Mouse (Mus musculus) right cerebral cortex, adult 2 months (tissue): Measurements from ENCODE around the gene Nid2.

Source experiments
- DNase-seq, 2 experiments: peaks; one replicate each; pipeline ENCODE4 v3.0.0; 2021 to 2022; ENCODE audit warnings: low spot score in 2 of 2

Nid2 gene

DNA sequence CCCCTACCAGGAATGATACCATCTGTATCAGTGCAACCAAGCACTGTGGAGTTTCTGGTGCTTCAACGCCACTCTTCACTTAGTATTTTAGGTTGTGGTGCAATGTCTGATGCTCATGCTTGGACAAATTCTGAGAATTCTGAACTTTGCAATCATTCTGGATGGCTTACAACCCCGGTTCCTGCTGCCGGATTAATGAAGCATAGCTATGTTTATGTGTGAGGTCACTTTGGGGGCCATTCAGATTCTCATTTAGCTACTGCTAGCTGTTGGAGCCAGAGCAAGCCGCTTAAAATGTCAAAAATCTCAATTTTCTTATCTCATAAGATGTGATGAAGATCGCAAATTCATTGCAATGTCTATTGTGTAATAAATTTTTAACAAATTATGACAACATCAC lies 6.2 kb upstream of the Nid2 start:
- no peak for DNase-seq

DNA sequence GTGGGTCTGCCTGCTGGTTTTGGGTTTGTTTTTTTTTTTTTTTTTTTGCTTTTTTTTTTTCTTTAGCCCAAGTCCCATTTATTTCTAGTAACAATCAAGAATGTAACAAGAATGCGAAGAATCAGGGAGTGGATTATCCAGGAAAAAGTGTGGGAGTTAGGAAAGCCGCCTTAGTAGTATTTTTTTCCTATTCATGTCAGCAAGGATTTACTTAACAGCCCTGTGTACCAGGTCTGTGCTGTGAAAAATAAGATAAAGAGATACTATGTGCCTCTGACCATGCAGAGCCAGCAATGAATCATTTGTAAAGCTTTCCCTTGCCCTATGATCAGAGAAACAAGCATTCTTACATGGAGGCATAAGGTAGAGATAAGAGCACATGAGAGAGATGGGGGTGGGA lies 4.8 kb upstream of the Nid2 start:
- no peak for DNase-seq

- DNase-seq, result no peak
Measured at GRCm38 (mm10) chr14:19746731-19747130, 4.3 kb upstream of the Nid2 start.

- DNase-seq, result no peak
Measured at GRCm38 (mm10) chr14:19749743-19750142, 1.3 kb upstream of the Nid2 start.

DNA sequence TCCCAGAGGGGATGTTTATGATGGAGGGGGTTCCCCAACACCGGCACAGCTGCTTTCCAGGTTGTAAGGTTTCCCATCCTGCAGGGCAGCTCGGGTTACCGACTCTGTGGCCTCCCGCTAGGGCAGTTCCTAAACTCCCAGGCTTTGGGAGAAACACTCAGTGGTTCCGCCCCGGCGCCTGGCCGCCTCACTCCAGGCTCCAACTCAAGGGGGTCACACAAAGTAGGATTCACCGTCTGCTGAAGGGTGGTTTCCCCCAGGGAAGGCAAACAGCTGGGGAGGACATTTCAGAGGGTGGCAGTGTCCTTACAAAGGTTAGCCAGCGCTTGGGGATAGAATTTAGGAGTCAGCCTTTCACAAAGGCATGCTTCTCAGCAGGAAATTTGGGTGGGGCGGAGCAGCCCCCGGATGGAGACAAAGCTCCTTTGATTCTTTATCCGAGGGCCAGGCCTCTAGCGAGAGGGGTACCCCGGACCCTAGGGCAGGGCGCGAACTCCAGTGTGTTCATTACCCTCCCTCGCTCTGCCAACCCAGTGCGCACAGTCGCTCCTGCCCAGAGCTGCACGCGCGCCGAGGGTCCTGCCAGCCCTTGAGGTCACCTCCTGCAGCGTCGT lies 547 bp upstream of the Nid2 start:
- no peak for DNase-seq

- no peak for DNase-seq
Measured at GRCm38 (mm10) chr14:19752276-19752675, 1.2 kb downstream of the Nid2 start.

DNA sequence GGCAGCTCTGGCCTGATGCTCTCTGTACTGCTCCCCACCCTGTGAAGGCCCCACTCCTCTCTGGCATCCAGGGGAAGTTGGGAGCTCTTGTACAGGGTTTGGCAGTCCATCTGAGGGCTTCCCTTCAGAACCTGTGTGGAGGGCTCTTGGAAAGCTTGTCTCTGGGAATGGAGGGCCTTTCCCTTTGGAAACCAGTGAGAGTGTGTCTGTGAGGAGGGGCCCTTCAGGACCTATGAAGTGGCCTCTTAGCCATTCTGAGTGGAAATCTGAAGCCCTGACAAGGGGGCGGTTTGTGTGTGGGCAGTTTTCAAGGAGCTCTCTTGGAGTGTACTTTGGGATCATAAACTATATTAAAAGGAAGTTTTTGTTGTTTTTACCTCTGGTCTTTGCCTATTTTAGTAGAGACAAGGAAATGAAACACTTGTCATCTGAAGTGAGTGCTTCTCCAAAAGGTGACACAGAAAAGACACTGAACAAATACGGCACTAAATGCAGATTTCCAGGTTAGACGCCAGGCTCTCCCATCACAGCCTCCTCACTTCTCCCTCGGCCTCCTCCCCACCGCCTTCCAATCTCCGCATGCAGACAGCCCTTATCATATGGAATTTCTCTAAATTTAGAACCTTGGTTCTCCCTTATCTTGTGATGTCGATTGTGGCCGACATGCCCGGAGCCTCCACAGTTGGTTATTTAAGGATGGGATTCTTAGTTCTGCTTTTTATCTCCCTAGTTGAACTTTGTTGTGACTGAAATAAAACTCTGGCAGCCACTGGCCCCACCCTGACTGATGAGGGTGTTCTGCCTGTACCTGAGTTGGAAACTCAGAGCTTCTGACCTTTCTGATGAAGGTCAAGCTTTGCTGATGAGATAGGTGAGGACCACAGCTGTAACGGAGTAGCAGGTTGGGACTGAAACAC lies 8.5 kb downstream of the Nid2 start:
- DNase-seq, result no peak

DNA sequence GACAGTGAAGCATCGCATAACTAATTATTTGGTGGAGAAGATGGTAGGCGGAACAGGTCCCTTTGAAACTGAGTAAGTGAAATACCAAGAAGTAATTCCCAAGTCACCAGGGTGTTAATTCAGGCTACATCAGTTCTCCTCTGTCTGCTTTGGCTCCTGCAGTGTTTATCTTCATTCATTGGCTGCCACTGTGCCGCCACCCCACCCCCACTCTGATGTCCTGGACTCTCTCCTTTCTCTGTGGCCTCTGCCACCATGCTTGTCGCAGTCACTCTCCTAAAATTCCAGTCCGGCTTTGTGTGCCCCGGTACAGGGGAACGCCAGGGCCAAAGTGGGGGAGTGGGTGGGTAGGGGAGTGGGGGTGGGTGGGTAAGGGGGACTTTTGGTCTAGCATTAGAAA lies 9.7 kb downstream of the Nid2 start:
- no peak for DNase-seq

- DNase-seq, result no peak
Measured at GRCm38 (mm10) chr14:19762014-19762413, 10.9 kb downstream of the Nid2 start.

DNA sequence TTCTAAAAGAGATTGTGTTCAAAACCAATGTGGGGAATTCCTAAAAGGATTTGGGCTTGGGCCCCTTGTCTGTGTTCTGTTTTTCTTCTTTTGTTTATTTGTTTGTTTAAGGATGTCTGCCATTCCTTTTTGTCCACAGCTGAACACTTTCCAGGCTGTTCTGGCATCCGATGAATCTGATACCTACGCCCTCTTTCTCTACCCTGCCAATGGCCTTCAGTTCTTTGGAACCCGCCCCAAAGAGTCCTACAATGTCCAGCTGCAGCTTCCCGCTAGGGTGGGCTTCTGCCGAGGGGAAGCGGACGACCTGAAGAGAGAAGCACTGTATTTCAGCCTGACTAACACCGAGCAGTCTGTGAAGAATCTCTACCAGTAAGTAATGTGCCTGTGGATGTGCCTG lies 12.5 kb downstream of the Nid2 start:
- DNase-seq, result no peak

DNA sequence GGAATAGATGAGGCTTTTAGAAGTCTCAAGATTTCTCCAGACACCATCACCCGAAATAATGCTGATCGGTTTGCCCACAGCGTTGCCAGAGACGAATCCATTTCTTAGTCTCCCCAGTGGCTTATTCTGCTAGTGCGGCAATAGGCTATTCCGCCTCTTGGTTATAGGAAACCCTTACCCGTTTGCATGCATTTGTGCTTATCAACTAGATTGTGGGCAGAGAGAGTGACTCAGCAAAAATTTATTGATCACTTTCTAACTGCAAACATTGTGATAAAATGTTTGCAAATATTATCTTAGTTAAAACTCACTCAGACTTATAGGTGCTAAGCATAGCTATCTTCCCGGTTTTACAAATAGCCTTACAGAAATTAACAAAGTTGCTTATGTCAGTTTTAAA lies 13.3 kb downstream of the Nid2 start:
- no peak for DNase-seq

- DNase-seq, result no peak
Measured at GRCm38 (mm10) chr14:19765539-19766379, 14.7 kb downstream of the Nid2 start.

DNA sequence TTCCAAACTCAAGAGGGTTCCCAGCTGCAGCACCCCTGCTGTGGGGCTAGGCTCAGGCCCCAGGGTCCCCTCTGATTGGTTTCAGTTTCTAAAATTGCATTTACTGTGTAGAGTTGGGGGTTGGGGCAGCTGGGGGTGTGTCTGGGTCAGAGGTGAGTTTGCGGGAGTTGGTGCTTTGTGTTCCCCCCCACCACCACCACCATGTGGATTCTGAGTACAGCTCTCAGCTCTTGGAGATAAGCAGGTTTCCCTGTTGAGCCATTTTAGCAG lies 15.2 kb downstream of the Nid2 start:
- DNase-seq, result no peak

- DNase-seq, result no peak
Measured at GRCm38 (mm10) chr14:19768648-19769047, 17.6 kb downstream of the Nid2 start.

DNA sequence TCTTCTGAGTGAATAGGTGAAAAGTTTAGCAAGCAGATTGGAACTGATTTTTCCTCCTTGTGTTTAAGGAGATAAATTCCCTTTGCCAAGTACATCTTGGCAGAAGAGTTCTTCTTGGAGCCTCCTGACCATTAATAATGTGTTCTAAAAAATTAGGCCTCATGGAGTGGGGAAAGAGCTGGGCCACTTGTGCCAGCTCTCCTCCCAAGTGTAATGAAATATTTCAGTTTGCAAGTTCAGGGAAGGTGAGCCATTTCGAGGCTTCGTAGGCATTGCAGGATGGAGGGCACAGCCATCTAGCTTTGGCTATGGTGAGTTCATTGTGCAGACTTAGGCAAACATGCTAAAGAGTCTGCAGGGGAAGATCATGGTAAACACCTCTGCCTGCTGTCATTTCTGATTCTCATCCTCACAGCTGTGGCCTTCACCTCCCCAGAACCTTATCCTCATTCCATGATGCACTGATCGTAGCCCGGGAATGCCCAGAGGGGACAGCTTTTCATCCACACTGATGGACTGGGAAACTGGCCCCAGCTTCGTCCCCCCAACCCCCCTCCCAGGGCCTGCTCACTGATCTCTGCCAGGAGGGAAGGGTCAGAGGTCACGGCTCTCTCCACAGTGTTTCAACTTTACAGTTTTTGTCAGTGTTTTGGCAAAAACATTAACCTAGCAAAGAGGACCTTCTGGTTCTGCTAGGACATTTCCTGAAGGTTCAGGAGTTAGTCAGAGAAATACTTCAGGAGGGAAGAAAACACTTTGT lies 18.6 kb downstream of the Nid2 start:
- no peak for DNase-seq

GRCm38 (mm10) chr14:19771173-19771572 lies 20.1 kb downstream of the Nid2 start:
- no peak for DNase-seq

GRCm38 (mm10) chr14:19774036-19774628 lies 23.1 kb downstream of the Nid2 start:
- no peak for DNase-seq

- no peak for DNase-seq
Measured at GRCm38 (mm10) chr14:19775491-19775890, 24.4 kb downstream of the Nid2 start.

DNA sequence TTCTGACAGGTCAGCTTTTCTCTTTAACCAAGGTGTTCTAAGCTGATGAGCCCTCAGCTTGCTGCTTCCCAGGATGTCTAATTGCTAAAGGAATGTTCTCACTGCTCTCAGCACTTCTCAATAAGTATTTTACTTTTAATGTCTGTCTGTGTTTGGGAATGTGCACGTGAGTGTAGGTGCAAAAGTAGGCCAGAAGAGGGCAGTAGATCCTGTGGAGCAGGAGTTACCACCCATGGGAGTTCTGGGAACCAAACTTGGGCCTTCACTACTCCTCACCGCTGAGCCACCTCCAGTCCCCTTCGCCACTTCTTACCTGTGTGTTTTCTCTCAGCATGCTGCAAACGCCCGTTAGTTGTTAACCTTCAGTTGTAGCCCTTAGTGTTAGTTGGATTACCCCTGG lies 25.1 kb downstream of the Nid2 start:
- no peak for DNase-seq

GRCm38 (mm10) chr14:19776890-19777289 lies 25.8 kb downstream of the Nid2 start:
- DNase-seq, result no peak

DNA sequence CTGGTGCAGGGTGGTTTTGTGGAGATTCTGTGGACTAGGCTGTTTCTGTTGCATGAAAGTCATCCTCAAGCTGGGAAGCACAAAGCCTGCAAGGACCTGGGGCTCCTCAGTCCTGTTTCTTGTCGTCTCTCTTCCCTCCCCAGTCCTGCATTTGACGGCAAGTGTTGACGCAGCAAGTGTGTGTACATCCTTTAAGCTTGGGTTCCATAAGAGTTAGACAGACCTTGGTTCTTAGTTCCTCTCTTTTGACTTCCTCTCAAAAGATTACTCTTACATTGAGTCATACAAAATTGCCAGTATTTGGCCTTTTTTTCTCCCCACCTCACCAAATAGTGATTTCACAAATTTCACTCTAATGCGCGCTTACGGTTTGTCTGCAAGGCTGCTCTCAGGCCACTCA lies 26.3 kb downstream of the Nid2 start:
- no peak for DNase-seq

DNA sequence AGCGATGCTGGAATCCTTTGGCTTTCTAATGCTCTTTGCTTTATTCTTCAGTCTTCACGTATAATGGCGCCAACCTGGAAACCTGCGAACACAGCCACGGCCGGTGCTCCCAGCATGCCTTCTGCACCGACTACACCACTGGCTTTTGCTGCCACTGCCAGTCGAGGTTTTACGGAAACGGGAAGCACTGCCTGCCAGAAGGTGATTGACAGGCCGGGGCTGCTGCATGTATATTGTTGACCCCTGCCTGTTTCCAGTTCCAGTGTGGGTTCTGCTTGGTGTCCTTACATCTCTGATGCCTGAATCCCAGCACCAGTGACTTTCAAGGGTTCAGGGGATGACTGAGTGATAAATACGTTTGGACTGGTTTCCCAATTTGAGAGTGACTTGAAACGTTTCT lies 26.9 kb downstream of the Nid2 start:
- no peak for DNase-seq
